Mouse (Mus musculus) testis, adult 2 months (tissue): ENCODE data around the gene Atp9a.

ENCODE experiments used
- CTCF ChIP-seq: fragments of 200-500 bp; IDR thresholded peaks from 2 replicates; pipeline ENCODE4 v1.5.1; 2012; ENCODE audit warnings: low read depth, mild to moderate bottlenecking, inconsistent platforms, low read length, moderate library complexity; ENCODE audit not compliant: control insufficient read depth, insufficient read depth, insufficient replicate concordance
- POLR2A ChIP-seq: fragments of 200-500 bp; IDR thresholded peaks from 2 replicates; pipeline ENCODE4 v1.6.1; 2012; ENCODE audit warnings: low read depth, mild to moderate bottlenecking, inconsistent platforms, low read length, moderate library complexity; ENCODE audit not compliant: control insufficient read depth

- no peak for TF ChIP-seq POLR2A
- TF ChIP-seq CTCF: no peak
These were observed 49.0 kb upstream of the Atp9a start for GRCm38 (mm10) chr2:168791115-168791802.
